Mouse (Mus musculus) kidney, embryonic 16.5 days (tissue): Measurements from ENCODE around the gene Dtd1. TPM values are rescaled to one million over a fixed set of nuclear protein-coding genes. Genes with fewer than 3 reads are reported as not detected.
A peak's percentile ranks its signal among the peaks of the same experiment; 100 is the strongest.

Experiments used
- ATAC-seq: fragments of 200-750 bp; cut with Nextera tagmentation; 2 replicates; pipeline ENCODE4 v1.8.0; 2017; ENCODE audit warnings: moderate TSS enrichment; ENCODE audit not compliant: low FRiP score, low TSS enrichment
- H3K27ac ChIP-seq: fragments of 300-500 bp; sonication (generic); 2 replicates; pipeline ENCODE4 v1.5.1; 2014; ENCODE audit warnings: low read length
- H3K27me3 ChIP-seq: fragments of 300-500 bp; sonication (generic); 2 replicates; pipeline ENCODE4 v1.6.1; 2014; ENCODE audit warnings: low read length, control low read depth, mixed read lengths; ENCODE audit not compliant: insufficient read depth
- H3K36me3 ChIP-seq: fragments of 300-500 bp; sonication (generic); 2 replicates; pipeline ENCODE4 v1.6.1; 2014; ENCODE audit warnings: low read length, control low read depth, mixed read lengths; ENCODE audit not compliant: insufficient read depth
- H3K4me1 ChIP-seq: fragments of 300-500 bp; sonication (generic); 2 replicates; pipeline ENCODE4 v1.6.1; 2014; ENCODE audit warnings: low read length, control low read depth, mixed read lengths; ENCODE audit not compliant: insufficient read depth
- H3K4me2 ChIP-seq: fragments of 300-500 bp; sonication (generic); replicated peaks from 2 replicates; pipeline ENCODE4 v1.6.1; 2014; ENCODE audit warnings: low read depth, low read length
- H3K4me3 ChIP-seq: fragments of 300-500 bp; sonication (generic); 2 replicates; pipeline ENCODE4 v1.5.1; 2014; ENCODE audit warnings: mild to moderate bottlenecking, low read length
- H3K9ac ChIP-seq: fragments of 300-500 bp; sonication (generic); replicated peaks from 2 replicates; pipeline ENCODE4 v1.6.1; 2014; ENCODE audit warnings: low read length
- H3K9me3 ChIP-seq: fragments of 300-500 bp; sonication (generic); 2 replicates; pipeline ENCODE4 v1.6.1; 2016; ENCODE audit warnings: low read length, control low read depth
- WGBS: fragments of 180-500 bp; shearing (Covaris S2); extraction: QIAGEN DNeasy Blood & Tissue Kit; methylation state at CpG from one replicate; pipeline ENCODE4 v1.1.7; 2014; 5-methylcytosine and 5-hydroxymethylcytosine counted together
- polyA plus RNA-seq: library from polyadenylated mRNA; unstranded; fragments of >200 nt; fragmentation: Nextera tagmentation; extraction: Ambion mirVana; gene quantifications from 2 replicates; pipeline ENCODE4 v1.2.1, GENCODE M21; 2015

The Dtd1 gene
- polyA plus RNA-seq, 1 experiment from 2014 or later: 47.0 TPM

DNA sequence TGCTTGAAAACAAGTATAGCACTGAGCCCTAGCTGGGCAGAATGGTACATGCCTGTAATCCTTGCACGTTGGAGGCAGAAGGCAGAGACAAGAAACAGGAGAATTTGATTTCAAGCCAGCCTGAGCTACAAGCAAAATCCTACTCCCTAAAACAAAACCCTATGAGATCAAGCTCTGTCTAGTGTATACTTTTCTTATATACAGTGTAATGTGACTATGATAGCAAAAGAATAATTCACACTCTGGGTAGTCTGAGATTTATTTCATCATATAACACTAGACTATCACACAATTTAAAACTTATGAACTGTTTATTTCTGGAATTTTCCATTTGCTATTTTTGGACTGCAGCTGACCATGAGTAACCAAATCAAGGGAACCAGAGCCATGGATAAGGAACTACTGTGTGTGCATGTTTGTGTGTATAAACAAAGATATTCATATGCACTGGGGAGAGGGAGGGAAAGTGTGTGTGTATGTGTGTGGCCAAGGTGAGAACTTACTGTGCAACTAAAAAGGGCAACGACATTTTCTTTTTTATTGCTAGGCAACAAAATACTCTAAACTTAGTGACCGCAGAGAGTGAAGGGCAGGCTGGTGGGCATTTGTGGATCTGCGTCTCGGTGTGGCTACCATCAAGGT lies 70.7 kb downstream of the Dtd1 start:
- Histone ChIP-seq H3K4me2 (no peak overlapping the region), H3K27ac (no peak overlapping the region), H3K36me3 (no peaks in the 10 kb centered on the region), H3K4me3 (no peak overlapping the region), H3K9me3 (no peaks in the 10 kb centered on the region), H3K9ac (no peak overlapping the region), H3K4me1 (no peaks in the 10 kb centered on the region), H3K27me3 (no peaks in the 10 kb centered on the region)
- 85% methylated on average over 5 of the region's 5 CpGs for WGBS
- ATAC-seq: no peak

DNA sequence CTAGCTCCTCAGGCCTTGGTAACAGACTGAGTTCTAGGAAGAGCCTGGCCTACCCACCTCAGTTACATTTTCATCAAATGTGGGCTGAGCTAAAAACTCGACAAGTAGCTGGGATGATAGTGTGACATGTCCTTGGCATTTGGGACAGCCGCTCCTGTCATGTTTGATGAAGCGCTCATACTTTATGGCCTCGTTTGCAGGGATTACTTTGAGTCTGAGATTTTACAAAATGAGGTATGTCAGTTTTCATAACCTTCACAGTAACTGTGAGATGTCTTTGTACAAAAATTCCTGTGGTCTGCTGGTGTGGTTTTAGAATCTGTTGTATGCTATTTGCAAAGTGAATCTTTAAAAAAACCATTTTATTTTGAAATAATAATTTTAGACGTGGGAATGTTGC lies 72.7 kb downstream of the Dtd1 start:
- Histone ChIP-seq H3K27me3 (no peaks in the 10 kb centered on the region), H3K4me3 (no peak overlapping the region), H3K27ac (no peak overlapping the region), H3K36me3 (no peaks in the 10 kb centered on the region), H3K4me1 (no peaks in the 10 kb centered on the region), H3K9ac (no peak overlapping the region), H3K9me3 (no peaks in the 10 kb centered on the region), H3K4me2 (no peak overlapping the region)
- no peak for ATAC-seq
- 83% methylated on average over 5 of the region's 5 CpGs for WGBS

DNA sequence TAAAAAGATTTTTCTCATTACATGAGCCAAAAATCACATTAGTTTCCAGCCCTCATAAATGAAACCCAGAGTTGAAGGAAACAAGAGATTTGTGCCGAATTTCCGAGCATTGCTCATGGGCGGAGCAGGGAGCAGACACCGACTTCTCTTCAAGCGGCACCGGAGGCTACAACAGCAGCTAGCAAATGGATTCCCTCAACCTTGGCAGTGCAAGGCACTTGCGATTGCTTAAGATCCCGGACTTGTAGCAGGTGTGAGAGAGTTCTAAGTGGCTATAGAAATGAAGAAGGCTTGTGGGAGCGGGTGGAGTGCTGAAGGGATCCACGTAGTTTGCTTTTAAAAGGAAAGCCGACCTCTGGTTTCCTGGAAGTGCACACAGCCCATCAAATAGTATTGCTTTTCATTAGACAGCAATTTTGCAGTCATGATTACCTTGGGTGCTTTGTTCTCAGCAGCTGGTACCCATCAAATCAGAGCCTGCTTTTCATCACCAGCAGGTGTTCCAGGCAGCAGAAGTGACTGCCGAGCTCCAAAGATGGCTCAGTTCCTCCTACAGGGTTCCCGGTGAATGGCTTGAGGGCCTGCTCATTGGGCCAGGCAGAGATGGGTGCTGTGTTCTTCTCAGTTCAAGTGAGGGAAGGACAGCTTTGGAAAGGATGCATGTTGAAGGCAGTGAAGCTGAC lies 77.0 kb downstream of the Dtd1 start:
- Histone ChIP-seq H3K9ac (no peak overlapping the region), H3K36me3 (no peaks in the 10 kb centered on the region), H3K27ac (no peak overlapping the region), H3K4me1 (no peaks in the 10 kb centered on the region), H3K4me3 (no peak overlapping the region), H3K4me2 (0 out of 2 replicates have a peak overlapping the region, but pooled peaks have one; percentile 17), H3K9me3 (no peaks in the 10 kb centered on the region), H3K27me3 (no peaks in the 10 kb centered on the region)
- peak; percentile 53; the same call in 1 of the 2 replicates for ATAC-seq
- WGBS: 39% methylated on average over 13 of the region's 13 CpGs

DNA sequence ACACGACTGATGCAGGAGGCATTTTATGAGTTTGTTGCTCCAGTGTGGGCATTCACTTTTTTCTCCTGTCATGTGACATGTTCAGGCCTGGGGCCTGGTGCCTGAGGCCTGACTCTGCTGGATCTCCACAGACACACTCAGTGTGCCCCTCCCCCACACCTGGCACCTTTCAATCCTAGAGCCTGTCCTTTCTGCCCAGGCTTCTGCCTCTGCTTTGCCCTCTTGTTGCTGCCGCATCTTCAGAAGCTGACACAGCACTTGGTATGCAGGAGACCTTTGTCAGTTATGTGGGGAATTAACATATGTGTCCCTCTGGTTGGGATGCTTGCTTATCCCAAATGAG lies 77.5 kb downstream of the Dtd1 start:
- 56% methylated on average over 2 of the region's 2 CpGs for WGBS
- ATAC-seq: 0 out of 2 replicates have a peak, but pooled peaks have one; percentile 9
- Histone ChIP-seq H3K4me3 (no peak overlapping the region), H3K36me3 (no peaks in the 10 kb centered on the region), H3K27ac (no peak overlapping the region), H3K4me1 (no peaks in the 10 kb centered on the region), H3K27me3 (no peaks in the 10 kb centered on the region), H3K9ac (no peak overlapping the region), H3K4me2 (no peak overlapping the region), H3K9me3 (no peaks in the 10 kb centered on the region)

DNA sequence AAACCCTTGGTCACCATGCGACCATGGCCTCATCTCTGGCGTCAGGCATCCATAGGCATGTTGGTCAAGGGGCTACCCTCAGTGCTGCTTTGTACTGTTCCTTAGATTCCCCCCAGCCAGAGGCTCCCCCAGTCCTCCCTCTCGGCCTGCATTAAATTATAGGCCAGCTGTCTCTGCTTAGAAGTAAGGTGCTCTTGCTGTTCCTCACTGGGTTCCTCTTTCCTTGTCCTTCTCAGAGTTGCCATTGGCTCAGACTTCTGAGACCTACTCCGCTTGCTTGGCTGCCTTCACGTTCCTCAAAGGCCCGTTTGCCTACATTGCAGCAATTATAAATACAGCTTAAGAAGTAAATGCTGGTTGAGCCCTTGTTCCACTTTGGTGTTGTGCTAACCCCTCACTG lies 79.1 kb downstream of the Dtd1 start:
- Histone ChIP-seq H3K4me3 (no peak overlapping the region), H3K27me3 (no peaks in the 10 kb centered on the region), H3K4me2 (no peak overlapping the region), H3K9ac (no peak overlapping the region), H3K9me3 (no peaks in the 10 kb centered on the region), H3K27ac (no peak overlapping the region), H3K4me1 (no peaks in the 10 kb centered on the region), H3K36me3 (no peaks in the 10 kb centered on the region)
- ATAC-seq: no peak
- 82% methylated on average over 6 of the region's 6 CpGs for WGBS

DNA sequence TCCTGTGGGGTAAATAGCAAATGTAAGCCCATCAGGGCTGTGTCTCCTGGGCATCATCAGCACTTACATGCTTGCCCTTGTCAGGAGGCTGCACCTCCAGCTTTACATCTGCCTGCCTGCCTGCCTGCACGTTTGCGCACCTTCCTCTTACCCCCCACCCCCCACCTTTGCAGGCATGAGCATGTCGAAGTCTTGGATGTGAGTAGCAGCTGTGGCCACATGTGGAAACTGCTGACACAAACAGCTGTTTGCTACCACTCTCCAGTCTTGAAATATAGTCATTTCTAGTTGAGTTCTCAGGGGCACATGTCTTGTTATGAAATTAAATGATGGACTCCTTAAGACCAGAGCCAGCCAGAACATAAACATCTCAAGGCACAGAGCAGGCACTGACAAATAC lies 79.7 kb downstream of the Dtd1 start:
- no peak for ATAC-seq
- H3K27ac ChIP-seq: no peak overlapping the region

DNA sequence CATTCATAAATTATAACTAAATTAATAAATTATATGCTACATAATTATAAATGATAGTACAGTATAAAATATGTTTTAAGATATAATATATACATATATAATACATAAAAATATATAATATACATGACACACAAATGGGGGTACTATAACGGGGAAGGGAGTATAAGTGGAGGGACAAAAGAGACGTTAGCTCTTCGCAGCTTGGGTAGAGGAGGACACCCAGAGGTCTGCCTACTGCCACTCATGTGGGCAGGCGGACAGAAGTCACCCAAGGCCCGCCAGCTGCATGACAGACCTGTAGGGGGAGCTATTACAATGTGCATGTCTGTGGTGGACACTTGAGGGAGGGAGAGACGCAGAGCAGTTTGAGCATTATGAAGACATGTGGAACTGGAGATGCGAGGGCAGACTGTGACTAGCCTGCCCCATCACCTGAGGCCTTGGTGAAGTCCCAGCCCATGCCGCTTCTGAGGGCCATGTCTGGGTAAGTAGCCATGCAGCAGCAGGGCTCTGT lies 92.6 kb downstream of the Dtd1 start:
- Histone ChIP-seq H3K4me2 (no peak overlapping the region), H3K36me3 (no peaks in the 10 kb centered on the region), H3K9me3 (no peaks in the 10 kb centered on the region), H3K4me1 (no peaks in the 10 kb centered on the region; the same call in 1 of the 2 replicates), H3K4me3 (no peak overlapping the region), H3K27ac (no peak overlapping the region), H3K9ac (no peak overlapping the region), H3K27me3 (no peaks in the 10 kb centered on the region)
- WGBS: 80% methylated on average over 8 of the region's 8 CpGs
- no peak for ATAC-seq

More for the DNA sequence above, 79.7 kb downstream of the Dtd1 start:
- no peaks in the 10 kb centered on the region for H3K9me3 ChIP-seq
- H3K4me3 ChIP-seq: no peak overlapping the region
- 0 out of 2 replicates have a peak, but pooled peaks cover 2% of the 10 kb centered on the region for H3K4me1 ChIP-seq
- 49% methylated on average over 3 of the region's 3 CpGs for WGBS
- H3K27me3 ChIP-seq: no peaks in the 10 kb centered on the region
- no peaks in the 10 kb centered on the region for H3K36me3 ChIP-seq
- H3K9ac ChIP-seq: no peak overlapping the region
- no peak overlapping the region for H3K4me2 ChIP-seq

DNA sequence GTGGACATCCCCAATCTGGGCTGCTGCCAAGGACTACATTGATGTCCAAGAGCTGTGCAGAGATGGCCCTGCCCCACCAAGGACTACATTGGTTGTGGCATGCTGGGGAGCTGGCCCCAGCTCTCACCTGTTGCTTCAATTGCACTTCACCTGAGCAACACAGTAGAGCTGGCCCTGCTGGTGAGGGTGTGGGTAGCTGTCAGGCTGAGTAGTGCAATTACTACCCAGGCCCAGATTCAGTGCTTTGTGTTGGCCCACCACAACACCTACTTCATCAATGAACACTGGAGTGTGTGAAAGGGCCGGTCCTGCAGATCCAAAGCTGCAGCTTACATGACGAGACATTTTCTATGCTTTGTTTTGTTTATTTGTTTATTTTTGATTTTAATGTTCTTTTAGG lies 93.1 kb downstream of the Dtd1 start:
- no peak overlapping the region for H3K4me2 ChIP-seq
- ATAC-seq: 0 out of 2 replicates have a peak, but pooled peaks have one; percentile 9
- H3K4me1 ChIP-seq: no peaks in the 10 kb centered on the region; the same call in 1 of the 2 replicates
- no peaks in the 10 kb centered on the region for H3K9me3 ChIP-seq
- H3K36me3 ChIP-seq: no peaks in the 10 kb centered on the region
- WGBS: 93% methylated on average over 2 of the region's 2 CpGs
- H3K27me3 ChIP-seq: no peaks in the 10 kb centered on the region
- H3K27ac ChIP-seq: no peak overlapping the region
- H3K9ac ChIP-seq: no peak overlapping the region
- no peak overlapping the region for H3K4me3 ChIP-seq

DNA sequence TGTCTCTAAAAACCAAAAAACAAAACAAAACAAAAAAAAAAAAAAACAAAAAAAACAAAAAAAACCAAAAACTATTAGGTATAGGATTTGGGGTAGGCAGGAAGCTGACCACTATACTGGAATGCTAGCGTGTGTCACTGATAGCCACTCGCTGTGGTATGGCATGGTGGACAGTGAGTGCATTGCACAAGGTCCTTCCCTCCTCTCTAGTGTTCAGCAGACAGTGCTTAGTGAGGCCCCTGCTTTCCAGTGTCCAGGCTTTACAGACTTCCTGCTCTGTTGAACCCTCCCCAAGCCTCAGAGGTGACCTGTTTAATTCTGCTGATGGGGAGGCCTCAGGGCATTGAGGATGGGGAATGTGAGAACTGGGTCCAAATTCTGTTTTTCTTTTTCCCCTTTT lies 95.2 kb downstream of the Dtd1 start:
- H3K4me1 ChIP-seq: no peaks in the 10 kb centered on the region; the same call in 1 of the 2 replicates
- no peak overlapping the region for H3K4me2 ChIP-seq
- no peak overlapping the region for H3K9ac ChIP-seq
- no peak overlapping the region for H3K4me3 ChIP-seq
- H3K27me3 ChIP-seq: no peaks in the 10 kb centered on the region
- no peaks in the 10 kb centered on the region for H3K9me3 ChIP-seq
- WGBS: 85% methylated on average over 2 of the region's 2 CpGs
- H3K27ac ChIP-seq: no peak overlapping the region
- no peaks in the 10 kb centered on the region for H3K36me3 ChIP-seq
- 0 out of 2 replicates have a peak, but pooled peaks have one; percentile 35 for ATAC-seq

DNA sequence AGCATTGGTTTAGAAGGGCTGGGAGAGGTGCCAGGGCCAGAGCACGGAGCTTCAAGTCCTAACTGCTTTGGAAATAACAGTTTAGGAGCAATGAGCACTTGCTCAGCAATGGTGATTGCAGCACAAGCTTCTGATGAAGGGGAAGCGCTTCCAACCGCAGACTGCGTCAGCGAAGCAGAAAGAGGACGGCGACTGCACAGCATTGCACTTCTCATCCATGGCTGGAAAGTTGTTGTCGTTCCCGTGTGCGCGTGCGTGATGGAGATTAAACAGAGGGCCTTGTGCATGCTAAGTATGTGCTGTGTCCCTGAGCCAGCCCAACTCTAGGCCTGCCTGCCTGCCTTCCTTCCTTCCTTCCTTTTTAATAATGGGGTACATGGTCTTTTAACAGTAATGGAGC lies 98.3 kb downstream of the Dtd1 start:
- Histone ChIP-seq H3K9me3 (no peaks in the 10 kb centered on the region), H3K4me1 (no peaks in the 10 kb centered on the region), H3K36me3 (no peaks in the 10 kb centered on the region), H3K4me2 (no peak overlapping the region), H3K9ac (no peak overlapping the region), H3K27ac (no peak overlapping the region), H3K27me3 (no peaks in the 10 kb centered on the region), H3K4me3 (no peak overlapping the region)
- ATAC-seq: no peak
- WGBS: 90% methylated on average over 12 of the region's 12 CpGs
